Mouse (Mus musculus) thymus, adult 2 months (tissue): ENCODE results near the gene Cldn14.

Experiments
- CTCF ChIP-seq: fragments of 200-500 bp; IDR thresholded peaks from 2 replicates; pipeline ENCODE4 v1.5.1; 2012; ENCODE audit warnings: mild to moderate bottlenecking, control low read depth, low read length, moderate library complexity, borderline replicate concordance; ENCODE audit not compliant: control insufficient read depth, poor library complexity, insufficient read depth; ENCODE audit errors: extremely low read depth
- POLR2A ChIP-seq: fragments of 200-500 bp; IDR thresholded peaks from 2 replicates; pipeline ENCODE4 v1.6.1; 2012; ENCODE audit warnings: mild to moderate bottlenecking, low read length, control low read depth, moderate library complexity; ENCODE audit not compliant: control insufficient read depth, poor library complexity, insufficient read depth; ENCODE audit errors: extremely low read depth

DNA sequence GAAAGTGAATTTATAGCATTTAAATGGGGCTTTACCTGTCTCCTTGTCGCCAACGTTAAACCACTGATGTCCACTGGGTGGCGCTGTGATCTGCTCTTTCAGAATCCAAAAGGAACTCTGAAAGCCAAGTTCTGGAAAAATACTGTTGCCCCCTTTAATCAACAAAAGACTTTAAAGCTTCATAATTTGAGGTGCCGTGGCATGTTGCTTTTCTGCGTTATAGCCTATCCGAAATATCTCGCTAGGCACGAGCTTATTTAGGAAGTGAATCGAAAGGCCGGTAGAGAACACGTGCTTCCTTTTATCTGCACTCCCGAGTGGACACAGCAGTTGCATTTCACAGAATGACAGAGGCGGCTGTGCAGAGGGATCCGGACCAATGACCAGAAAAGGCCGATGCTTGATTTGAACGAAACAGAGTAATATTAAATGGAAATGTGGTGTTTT, 70.2 kb downstream of the Cldn14 start:
- TF ChIP-seq CTCF, result no peak
- TF ChIP-seq POLR2A, result no peak
